Mouse (Mus musculus) CH12.LX (cell line): ENCODE measurements at regions not wholly inside any gene's neighbourhood (a gene's known extent, or its start where the extent isn't known, plus 50 kb on each side); places are given as distances from the start of the nearest gene placed in this dataset.

Source experiments
- CHD2 ChIP-seq: IDR thresholded peaks from 2 replicates; pipeline ENCODE4 v1.6.1; 2011; ENCODE audit warnings: low read length, improper control_type of control experiment
- CTCF ChIP-seq, 2 experiments: IDR thresholded peaks in 1 of 2; conservative IDR thresholded peaks in 1 of 2; 2 replicates each; pipeline ENCODE4 v1.5.1; 2011 to 2012; ENCODE audit warnings: low read depth in 2 of 2, low read length in 2 of 2, improper control_type of control experiment in 1 of 2, inconsistent platforms in 1 of 2, mild to moderate bottlenecking in 1 of 2, moderate library complexity in 1 of 2
- EP300 ChIP-seq: IDR thresholded peaks from 2 replicates; pipeline ENCODE4 v1.6.1; 2011; ENCODE audit warnings: low read length, improper control_type of control experiment
- ETS1 ChIP-seq: conservative IDR thresholded peaks from 2 replicates; pipeline ENCODE4 v1.6.1; 2012; ENCODE audit warnings: low read depth, mild to moderate bottlenecking, inconsistent platforms, low read length, improper control_type of control experiment, moderate library complexity
- JUND ChIP-seq: conservative IDR thresholded peaks from 2 replicates; pipeline ENCODE4 v1.6.1; 2011; ENCODE audit warnings: low read depth, low read length, improper control_type of control experiment
- MYC ChIP-seq: IDR thresholded peaks from 2 replicates; pipeline ENCODE4 v1.6.1; 2011; ENCODE audit warnings: low read depth, mild to moderate bottlenecking, improper control_type of control experiment, low read length
- NELFE ChIP-seq: IDR thresholded peaks from 2 replicates; pipeline ENCODE4 v1.6.1; 2011; ENCODE audit warnings: low read depth, low read length, improper control_type of control experiment
- POLR2A ChIP-seq: IDR thresholded peaks from 2 replicates; pipeline ENCODE4 v1.6.1; 2011; ENCODE audit warnings: low read depth, mild to moderate bottlenecking, improper control_type of control experiment, low read length
- POLR2AphosphoS2 ChIP-seq: IDR thresholded peaks from 2 replicates; pipeline ENCODE4 v1.6.1; 2011; ENCODE audit warnings: low read depth, low read length, improper control_type of control experiment
- RAD21 ChIP-seq: IDR thresholded peaks from 2 replicates; pipeline ENCODE4 v1.6.1; 2011; ENCODE audit warnings: low read depth, mild to moderate bottlenecking, low read length, improper control_type of control experiment, moderate library complexity

DNA sequence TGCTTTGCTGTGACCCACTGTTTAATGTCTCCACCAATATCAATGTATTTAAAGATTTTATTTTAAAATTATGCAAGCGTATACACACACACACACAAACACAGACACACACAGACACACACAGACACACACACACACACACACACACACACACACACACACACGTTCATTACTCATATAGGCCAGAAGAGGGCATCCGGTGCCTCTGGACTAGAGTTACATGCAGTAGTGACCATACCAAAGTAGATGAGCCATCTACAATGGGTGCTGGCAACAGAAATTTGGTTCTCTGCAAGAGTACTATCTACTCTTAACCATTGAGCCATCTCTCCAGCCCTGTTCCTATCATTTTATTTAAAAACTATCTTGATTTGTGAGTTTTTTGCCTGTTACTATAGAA lies 130.2 kb upstream of the Fstl4 start:
- no peak for TF ChIP-seq MYC
- no peak for TF ChIP-seq EP300
- TF ChIP-seq CTCF (conservative IDR thresholded peaks at IDR 0.05 in 1 of 2, IDR thresholded peaks at IDR 0.05 in 1 of 2; ENCODE audit: low read depth in 2 of 2, low read length in 2 of 2): peak in 1 of 2 experiments; percentile 23; a peak in 1 of 4 replicates
- TF ChIP-seq RAD21: no peak; the same call in 1 of the 2 replicates
- TF ChIP-seq POLR2A: no peak
- TF ChIP-seq CHD2: no peak
- TF ChIP-seq JUND: no peak
- TF ChIP-seq POLR2AphosphoS2: no peak
- TF ChIP-seq ETS1: no peak
- no peak for TF ChIP-seq NELFE
